Mouse (Mus musculus) limb, embryonic 14.5 days (tissue): ENCODE data around the gene BC048562. TPM values are rescaled to one million over a fixed set of nuclear protein-coding genes. Genes with fewer than 3 reads are reported as not detected.
A peak's percentile ranks its signal among the peaks of the same experiment; 100 is the strongest.

Experiments
- ATAC-seq: fragments of 200-750 bp; cut with Nextera tagmentation; 2 replicates; pipeline ENCODE4 v1.8.0; 2017; ENCODE audit warnings: low read depth, moderate number of reproducible peaks, moderate TSS enrichment; ENCODE audit not compliant: low FRiP score
- DNase-seq: peaks from one replicate; pipeline ENCODE4 v3.0.0-alpha.2; 2015; ENCODE audit warnings: low spot score
- H3K27ac ChIP-seq: fragments of 300-500 bp; sonication (generic); replicated peaks from 2 replicates; pipeline ENCODE4 v1.5.1; 2014; ENCODE audit warnings: low read depth, mild to moderate bottlenecking, low read length, moderate library complexity, mixed read lengths
- H3K27me3 ChIP-seq: fragments of 300-500 bp; sonication (generic); 2 replicates; pipeline ENCODE4 v1.6.1; 2014; ENCODE audit warnings: low read length, mixed read lengths; ENCODE audit not compliant: control insufficient read depth, insufficient read depth
- H3K36me3 ChIP-seq: fragments of 300-500 bp; sonication (generic); 2 replicates; pipeline ENCODE4 v1.6.1; 2014; ENCODE audit warnings: mild to moderate bottlenecking, low read length, moderate library complexity, mixed read lengths; ENCODE audit not compliant: control insufficient read depth, insufficient read depth
- H3K4me1 ChIP-seq: fragments of 300-500 bp; sonication (generic); 2 replicates; pipeline ENCODE4 v1.6.1; 2014; ENCODE audit warnings: antibody characterized with exemption, low read length, mixed read lengths; ENCODE audit not compliant: control insufficient read depth, insufficient read depth
- H3K4me2 ChIP-seq: fragments of 300-500 bp; sonication (generic); replicated peaks from 2 replicates; pipeline ENCODE4 v1.6.1; 2014; ENCODE audit warnings: low read depth, mild to moderate bottlenecking, low read length, moderate library complexity; ENCODE audit not compliant: severe bottlenecking
- H3K4me3 ChIP-seq: fragments of 300-500 bp; sonication (generic); replicated peaks from 2 replicates; pipeline ENCODE4 v1.5.1; 2014; ENCODE audit warnings: low read length
- H3K9ac ChIP-seq: fragments of 300-500 bp; sonication (generic); 2 replicates; pipeline ENCODE4 v1.6.1; 2014; ENCODE audit warnings: mild to moderate bottlenecking, low read depth, low read length, moderate library complexity; ENCODE audit not compliant: severe bottlenecking
- H3K9me3 ChIP-seq: fragments of 300-500 bp; sonication (generic); 2 replicates; pipeline ENCODE4 v1.6.1; 2016; ENCODE audit warnings: low read length; ENCODE audit not compliant: control insufficient read depth
- POLR2A ChIP-seq: fragments of 200-500 bp; IDR thresholded peaks from 2 replicates; pipeline ENCODE4 v1.8.0; 2012; ENCODE audit warnings: inconsistent platforms, mild to moderate bottlenecking, moderate library complexity, borderline replicate concordance; ENCODE audit not compliant: insufficient read depth, insufficient read length; ENCODE audit errors: extremely low read depth
- WGBS: fragments of 180-500 bp; shearing (Covaris S2); extraction: QIAGEN DNeasy Blood & Tissue Kit; methylation state at CpG from one replicate; pipeline ENCODE4 v1.1.7; 2014; 5-methylcytosine and 5-hydroxymethylcytosine counted together
- polyA plus RNA-seq, 2 experiments: library from polyadenylated mRNA; depleted of rRNA in 1 of 2; stranded (reverse) in 1 of 2; unstranded in 1 of 2; fragments of >200 nt; fragmentation: Nextera tagmentation in 1 of 2; extraction: Ambion mirVana in 1 of 2; gene quantifications; 2 replicates each; pipeline versions ENCODE4 v1.2.1 to v1.2.3; 2012 to 2014

The BC048562 gene
- polyA plus RNA-seq, 2 experiments = not detected

DNA sequence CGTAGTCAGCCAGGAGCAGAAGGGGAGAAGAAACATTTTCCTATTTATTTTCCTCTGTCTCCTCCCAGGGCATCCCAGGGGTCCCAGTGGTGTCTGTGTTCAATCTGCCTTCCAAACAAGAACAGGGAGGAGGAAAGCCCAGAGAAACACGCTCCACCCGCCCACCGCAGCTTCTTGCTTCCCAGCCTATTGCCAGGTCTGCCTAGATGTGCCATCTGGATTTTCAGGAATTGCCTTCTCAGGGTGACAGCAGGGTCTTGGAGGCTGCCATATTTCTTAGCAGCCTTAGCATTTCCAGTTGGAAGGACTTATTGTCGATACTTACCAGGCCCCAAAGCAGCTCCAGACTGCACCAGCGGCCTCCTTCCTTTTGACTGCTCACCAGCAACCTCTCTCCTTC is 2.9 kb downstream of the BC048562 start:
- TF ChIP-seq POLR2A = no peak
- H3K9ac ChIP-seq = no peak overlapping the region
- H3K27ac ChIP-seq = no peak overlapping the region
- H3K4me3 ChIP-seq = no peak overlapping the region
- DNase-seq = no peak
- H3K4me1 ChIP-seq = no peaks in the 10 kb centered on the region
- no peaks in the 10 kb centered on the region for H3K27me3 ChIP-seq
- no peaks in the 10 kb centered on the region for H3K36me3 ChIP-seq
- no peak for ATAC-seq
- no peak overlapping the region for H3K4me2 ChIP-seq
- no peaks in the 10 kb centered on the region for H3K9me3 ChIP-seq
- 80% methylated on average over 6 of the region's 6 CpGs for WGBS

DNA sequence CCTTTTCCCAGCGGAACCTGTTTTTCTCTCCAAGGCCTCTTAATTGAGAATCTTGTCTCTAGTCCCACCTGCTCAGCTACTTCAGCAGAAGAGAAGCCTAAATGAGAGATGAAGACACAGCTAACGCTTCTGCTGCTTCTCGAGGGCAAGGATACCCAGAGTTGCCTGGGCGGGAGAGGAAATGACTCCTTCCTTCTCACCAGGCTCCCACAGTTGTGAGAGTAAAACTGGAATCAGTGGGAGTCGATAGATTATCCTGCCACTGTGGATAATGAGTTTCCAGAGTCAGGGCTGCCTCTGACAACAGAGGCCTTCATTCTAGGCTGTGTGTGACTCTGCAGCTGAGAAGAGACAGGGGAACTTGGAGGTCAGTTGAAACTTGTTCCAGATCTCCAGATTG is 4.2 kb downstream of the BC048562 start:
- H3K9ac ChIP-seq = no peak overlapping the region; the same call in 1 of the 2 replicates
- 64% methylated on average over 5 of the region's 5 CpGs for WGBS
- no peaks in the 10 kb centered on the region for H3K9me3 ChIP-seq
- H3K27me3 ChIP-seq = no peaks in the 10 kb centered on the region
- H3K27ac ChIP-seq = no peak overlapping the region
- no peak for ATAC-seq
- H3K36me3 ChIP-seq = no peaks in the 10 kb centered on the region
- no peak for TF ChIP-seq POLR2A
- no peak overlapping the region for H3K4me2 ChIP-seq
- no peak overlapping the region for H3K4me3 ChIP-seq
- H3K4me1 ChIP-seq = no peaks in the 10 kb centered on the region
- DNase-seq = no peak

DNA sequence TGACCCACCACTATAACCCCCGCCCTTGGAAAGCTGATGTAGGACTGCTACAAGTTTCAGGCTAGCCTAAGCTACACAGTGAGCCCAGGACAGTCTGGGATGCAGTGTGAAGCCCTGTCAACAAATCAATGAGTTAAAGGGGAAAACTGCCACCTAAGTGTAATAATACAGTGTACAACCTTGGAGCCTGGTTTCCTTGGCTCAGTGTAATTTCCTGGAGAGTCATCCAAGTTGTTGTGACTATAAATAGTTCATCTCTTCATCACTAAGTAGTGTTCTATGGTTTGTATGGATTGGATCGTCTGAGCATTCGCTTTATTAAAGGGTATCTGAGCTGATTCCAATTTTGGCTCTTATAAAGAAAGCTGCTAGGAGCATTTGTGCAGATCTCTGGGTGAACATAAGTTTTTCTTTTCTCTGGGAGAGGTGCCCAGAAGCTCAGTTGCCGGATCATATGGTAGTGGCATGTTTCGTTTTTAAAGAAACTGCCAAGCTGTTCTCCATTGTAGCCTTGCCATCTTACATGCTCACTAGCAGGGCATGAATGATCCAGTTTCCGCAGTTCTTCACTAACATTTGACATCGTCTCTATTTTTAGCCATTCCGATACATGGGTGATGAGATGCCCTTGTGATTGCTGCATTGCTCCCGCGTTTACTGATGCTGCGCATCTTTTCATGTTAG is 5.1 kb downstream of the BC048562 start:
- Histone ChIP-seq H3K9ac (no peak overlapping the region), H3K9me3 (no peaks in the 10 kb centered on the region), H3K27ac (no peak overlapping the region), H3K4me2 (no peak overlapping the region), H3K4me3 (no peak overlapping the region), H3K36me3 (no peaks in the 10 kb centered on the region), H3K4me1 (no peaks in the 10 kb centered on the region), H3K27me3 (no peaks in the 10 kb centered on the region)
- no peak for TF ChIP-seq POLR2A
- WGBS = 83% methylated on average over 11 of the region's 11 CpGs
- DNase-seq = peak; percentile 13
- ATAC-seq = no peak

DNA sequence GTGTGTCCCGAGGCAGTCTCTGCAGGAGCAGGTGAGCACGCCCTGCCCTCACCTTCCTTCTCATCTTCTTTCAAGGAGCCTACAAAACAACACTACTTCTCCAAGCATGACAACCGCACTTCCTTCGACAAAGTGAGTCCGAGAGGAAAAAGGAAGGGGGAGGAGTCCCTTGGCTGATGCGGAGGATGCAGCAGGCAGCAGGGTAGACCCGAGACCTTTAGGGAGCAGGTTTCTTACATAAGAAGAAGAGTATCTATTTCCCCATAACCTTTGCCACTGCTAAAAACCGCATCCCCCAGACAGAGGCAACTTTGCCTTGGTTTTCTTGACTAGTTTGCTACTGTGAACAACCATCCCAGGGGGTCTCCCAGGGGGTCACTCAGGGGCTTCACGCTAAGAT is 8.8 kb downstream of the BC048562 start:
- WGBS = 56% methylated on average over 9 of the region's 9 CpGs
- H3K27me3 ChIP-seq = no peaks in the 10 kb centered on the region
- peaks cover 7% of the 10 kb centered on the region for H3K4me1 ChIP-seq
- no peak overlapping the region for H3K4me3 ChIP-seq
- no peak for DNase-seq
- no peak for TF ChIP-seq POLR2A
- H3K27ac ChIP-seq = no peak overlapping the region
- H3K9ac ChIP-seq = no peak overlapping the region
- no peak overlapping the region for H3K4me2 ChIP-seq
- peaks cover 18% of the 10 kb centered on the region for H3K36me3 ChIP-seq
- H3K9me3 ChIP-seq = no peaks in the 10 kb centered on the region
- no peak for ATAC-seq

DNA sequence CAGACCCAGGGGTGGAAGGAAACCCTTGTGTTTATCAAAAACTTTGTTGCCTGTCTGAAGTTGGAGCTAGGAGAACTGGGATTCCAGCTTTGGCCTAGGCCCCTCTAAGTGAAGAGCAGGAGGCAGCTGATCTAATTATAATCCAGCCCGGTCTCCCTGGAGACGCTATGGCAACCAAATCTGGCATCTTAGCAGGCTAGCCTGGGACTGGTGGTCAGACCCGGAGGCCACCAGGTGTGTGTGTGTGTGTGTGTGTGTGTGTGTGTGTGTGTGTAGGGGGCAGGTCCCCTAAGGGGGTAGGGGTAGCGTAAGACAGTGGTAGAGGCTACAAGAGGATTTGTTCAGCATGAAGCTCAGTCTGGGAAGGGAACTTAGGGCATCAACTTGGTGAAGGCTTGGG is 13.6 kb downstream of the BC048562 start:
- no peaks in the 10 kb centered on the region for H3K9me3 ChIP-seq
- peak overlapping the region; percentile 76 for H3K4me2 ChIP-seq
- TF ChIP-seq POLR2A = no peak
- no peak overlapping the region; the same call in 1 of the 2 replicates for H3K27ac ChIP-seq
- no peaks in the 10 kb centered on the region for H3K27me3 ChIP-seq
- WGBS = 47% methylated on average over 4 of the region's 4 CpGs
- no peak for DNase-seq
- H3K9ac ChIP-seq = no peak overlapping the region
- peaks cover 33% of the 10 kb centered on the region for H3K4me1 ChIP-seq
- peaks cover 18% of the 10 kb centered on the region for H3K36me3 ChIP-seq
- ATAC-seq = no peak
- peak overlapping the region; percentile 61; the same call in 1 of the 2 replicates for H3K4me3 ChIP-seq
